Mouse (Mus musculus) heart, postnatal 25 days (tissue): Measurements from ENCODE around the gene Pofut1. TPM values are rescaled to one million over a fixed set of nuclear protein-coding genes. Genes with fewer than 3 reads are reported as not detected.

ENCODE experiments used
- total RNA-seq, 2 experiments: library from RNA; stranded (reverse); gene quantifications; 2 replicates each; pipeline ENCODE4 v1.2.3; 2021

Gene Pofut1
- total RNA-seq, 2 experiments from 2014 or later, result 13.6 to 13.7 TPM

Other genes starting within 250 kb of the Pofut1 start
- gene Pdrg1, start 226.1 kb upstream of the Pofut1 start, total RNA-seq, result 100 to 1,000 TPM; 110 to 116 TPM
- not detected for gene Xkr7, start 209.7 kb upstream of the Pofut1 start, total RNA-seq
- 10 to 100 TPM; 15.8 to 16.7 TPM for gene Ccm2l, start 175.6 kb upstream of the Pofut1 start, total RNA-seq
- gene Hck, start 133.1 kb upstream of the Pofut1 start, total RNA-seq, result 1 to 10 TPM; 1.1 to 1.4 TPM
- gene Tm9sf4, start 80.2 kb upstream of the Pofut1 start, total RNA-seq, result 10 to 100 TPM; 47.5 to 51.3 TPM
- gene Tspyl3, start 16.1 kb upstream of the Pofut1 start, total RNA-seq, result 1 to 10 TPM; 1.4 to 1.5 TPM
- 1 to 10 TPM; 4.6 to 4.8 TPM for gene Plagl2, start 107 bp upstream of the Pofut1 start, total RNA-seq
- 1 to 10 TPM; 7.8 to 8.4 TPM for gene Kif3b, start 49.9 kb downstream of the Pofut1 start, total RNA-seq
- gene Asxl1, start 104.3 kb downstream of the Pofut1 start, total RNA-seq, result 10 to 100 TPM; 22.4 to 23.7 TPM